Mouse (Mus musculus): ENCODE measurements at regions not wholly inside any gene's neighbourhood (a gene's known extent, or its start where the extent isn't known, plus 50 kb on each side); places are given as distances from the start of the nearest gene placed in this dataset.
"Not testable (repeated sequence)": the region's sequence is repeated elsewhere in the genome, so short reads cannot be mapped to it uniquely, and the experiment has no call there.

GRCm38 (mm10) chr13:65375273-65375672 lies 96.7 kb downstream of the Zfp369 start:
- H3K36me3 ChIP-seq (ENCODE audit: control insufficient read depth, insufficient read depth, low read length); H3K27me3 ChIP-seq (ENCODE audit: control insufficient read depth, insufficient read depth, low read length); H3K4me3 ChIP-seq (ENCODE audit: control insufficient read depth, low read depth, low read length): not testable (repeated sequence)

GRCm38 (mm10) chr13:65379411-65379810 lies 100.8 kb downstream of the Zfp369 start:
- Histone ChIP-seq H3K4me3 (ENCODE audit: control insufficient read depth, low read depth, low read length) (peak overlapping the region; percentile 57), H3K27ac (ENCODE audit: control insufficient read depth, insufficient read depth, low read depth, low read length) (0 out of 2 replicates have a peak overlapping the region, but pooled peaks have one; percentile 80)
- H3K36me3 ChIP-seq (ENCODE audit: control insufficient read depth, insufficient read depth, low read length); H3K27me3 ChIP-seq (ENCODE audit: control insufficient read depth, insufficient read depth, low read length); H3K4me1 ChIP-seq (ENCODE audit: control insufficient read depth, insufficient read depth, low read length): not testable (repeated sequence)

More at GRCm38 (mm10) chr13:65375273-65375672, 96.7 kb downstream of the Zfp369 start:
- H3K4me1 ChIP-seq (ENCODE audit: control insufficient read depth, insufficient read depth, low read length); H3K27ac ChIP-seq (ENCODE audit: control insufficient read depth, insufficient read depth, low read depth, low read length): not testable (repeated sequence)

- not testable (repeated sequence) for H3K4me3 ChIP-seq (ENCODE audit: control insufficient read depth, low read depth, low read length); H3K4me1 ChIP-seq (ENCODE audit: control insufficient read depth, insufficient read depth, low read length); H3K36me3 ChIP-seq (ENCODE audit: control insufficient read depth, insufficient read depth, low read length); H3K27me3 ChIP-seq (ENCODE audit: control insufficient read depth, insufficient read depth, low read length); H3K27ac ChIP-seq (ENCODE audit: control insufficient read depth, insufficient read depth, low read depth, low read length)
Measured at GRCm38 (mm10) chr13:65414990-65415389, 97.5 kb upstream of the Gm10139 start.

- not testable (repeated sequence) for H3K4me1 ChIP-seq (ENCODE audit: control insufficient read depth, insufficient read depth, low read length); H3K27ac ChIP-seq (ENCODE audit: control insufficient read depth, insufficient read depth, low read depth, low read length); H3K27me3 ChIP-seq (ENCODE audit: control insufficient read depth, insufficient read depth, low read length); H3K36me3 ChIP-seq (ENCODE audit: control insufficient read depth, insufficient read depth, low read length)
- peak overlapping the region; percentile 76 for H3K4me3 ChIP-seq (ENCODE audit: control insufficient read depth, low read depth, low read length)
Measured at GRCm38 (mm10) chr13:65420201-65420600, 92.3 kb upstream of the Gm10139 start.
